Mouse (Mus musculus) erythroblast, embryonic 14.5 days (primary cell): Measurements from ENCODE around the gene Gins2. TPM values are rescaled to one million over a fixed set of nuclear protein-coding genes. Genes with fewer than 3 reads are reported as not detected.
A peak's percentile ranks its signal among the peaks of the same experiment; 100 is the strongest.

ENCODE experiments used
- H3K27me3 ChIP-seq: 2 replicates; pipeline ENCODE4 v1.6.1; 2012; ENCODE audit warnings: inconsistent platforms; ENCODE audit not compliant: control insufficient read depth
- H3K36me3 ChIP-seq: 2 replicates; pipeline ENCODE4 v1.6.1; 2012; ENCODE audit warnings: mild to moderate bottlenecking, inconsistent platforms; ENCODE audit not compliant: control insufficient read depth
- H3K4me1 ChIP-seq: 2 replicates; pipeline ENCODE4 v1.6.1; 2012; ENCODE audit warnings: inconsistent platforms; ENCODE audit not compliant: control insufficient read depth
- H3K4me3 ChIP-seq: replicated peaks from 2 replicates; pipeline ENCODE3; 2012; ENCODE audit warnings: moderate library complexity, mild to moderate bottlenecking, inconsistent platforms
- H3K9me3 ChIP-seq: 2 replicates; pipeline ENCODE4 v1.6.1; 2012; ENCODE audit warnings: low read length, inconsistent platforms, mixed read lengths; ENCODE audit not compliant: control insufficient read depth
- GATA1 ChIP-seq: IDR thresholded peaks from 2 replicates; pipeline ENCODE4 v1.6.1; 2012; ENCODE audit warnings: low read length, inconsistent platforms, mixed read lengths
- TAL1 ChIP-seq: IDR thresholded peaks from 3 replicates; pipeline ENCODE4 v1.6.1; 2012; ENCODE audit warnings: low read length, inconsistent platforms, mixed read lengths
- polyA plus RNA-seq: library from polyadenylated mRNA; stranded (reverse); fragments of >175 nt; gene quantifications from 2 replicates; pipeline ENCODE4 v1.2.3, GENCODE M21; 2012

The Gins2 gene
- 8.6 and 17.1 TPM in 2 replicates for polyA plus RNA-seq

DNA sequence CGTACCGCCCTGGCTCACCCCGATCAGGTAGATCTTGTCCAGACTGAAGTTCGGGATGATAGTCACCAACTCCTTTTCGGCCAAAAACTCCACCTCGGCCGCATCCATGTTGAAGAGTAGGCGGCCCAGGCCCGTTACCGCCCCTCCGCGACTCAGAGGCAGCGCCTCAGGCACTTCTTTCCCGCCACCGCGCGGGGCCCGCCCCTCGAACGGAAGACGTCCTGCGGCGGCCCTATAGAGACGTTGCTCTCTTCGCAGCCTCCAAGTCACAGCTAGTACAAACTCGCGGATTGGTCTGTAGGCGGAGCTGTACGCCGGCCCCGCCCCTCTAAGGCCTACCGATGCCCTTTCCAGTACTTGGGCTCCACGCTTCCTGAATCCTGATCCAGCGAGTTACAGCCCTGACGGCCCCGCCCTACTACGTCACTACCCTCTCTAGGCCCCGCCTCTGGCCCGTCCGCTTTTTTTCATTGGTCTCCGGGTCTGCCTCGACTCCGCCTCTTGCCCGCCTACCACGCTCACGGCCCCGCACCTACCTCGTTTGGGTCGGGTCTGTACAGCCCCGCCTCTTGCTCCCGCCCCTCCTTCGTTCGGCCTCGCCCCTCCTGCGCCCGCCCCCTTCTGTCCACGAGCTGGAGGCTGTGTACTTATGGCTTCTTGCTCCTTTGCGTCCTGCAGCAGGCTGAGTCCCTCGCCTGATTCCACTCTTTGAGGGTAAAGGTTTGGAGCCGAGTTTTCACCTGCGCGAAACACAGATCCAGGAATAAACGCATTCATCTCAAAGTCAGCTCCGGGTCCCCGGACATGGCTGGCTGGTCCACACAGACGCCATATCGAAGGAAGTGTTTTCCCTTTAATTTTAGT is at the start of gene Gins2:
Gins2 (minus strand) TSS at position 397 of the 864 bp plus-strand sequence.
- Histone ChIP-seq H3K4me1 (peaks cover 43% of the 10 kb centered on the region), H3K4me3 (peak within 1 kb of the TSS; percentile 97), H3K36me3 (peaks cover 35% of the 10 kb centered on the region), H3K27me3 (no peaks in the 10 kb centered on the region; the same call in 1 of the 2 replicates), H3K9me3 (no peaks in the 10 kb centered on the region)
- TF ChIP-seq GATA1 (no peak), TAL1 (no peak)

DNA sequence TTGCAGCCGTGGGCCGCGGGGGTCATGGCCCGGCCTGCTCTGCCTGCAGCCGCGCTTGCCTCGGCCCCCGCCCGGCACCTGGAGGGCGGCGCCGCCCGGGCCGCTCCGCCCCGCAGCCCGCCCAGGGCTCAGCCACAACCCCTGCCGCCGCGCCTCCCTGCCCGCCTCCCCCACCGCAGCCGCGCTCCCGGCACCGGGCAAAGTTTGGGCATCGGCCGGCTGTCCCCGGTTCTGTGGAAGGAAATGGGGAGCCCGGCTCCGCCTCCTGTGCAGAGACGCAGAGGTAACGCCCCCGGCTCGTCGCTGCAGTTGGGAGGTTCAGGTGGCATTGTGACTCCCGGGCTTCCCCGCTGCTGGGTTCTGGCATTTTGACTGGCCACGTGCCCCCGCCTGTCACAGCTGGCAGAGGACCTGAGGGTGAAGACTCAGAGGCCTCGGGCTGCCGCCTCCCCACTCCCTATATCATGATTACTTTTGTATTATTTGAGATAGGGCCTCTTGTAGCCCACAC is 45.3 kb upstream of the Gins2 start:
- peaks cover 11% of the 10 kb centered on the region for H3K4me1 ChIP-seq
- peaks cover 61% of the 10 kb centered on the region for H3K27me3 ChIP-seq
- TF ChIP-seq TAL1, result no peak
- no peak for TF ChIP-seq GATA1
- H3K36me3 ChIP-seq, result no peaks in the 10 kb centered on the region
- peak overlapping the region; percentile 46 for H3K4me3 ChIP-seq
- H3K9me3 ChIP-seq, result peaks cover 7% of the 10 kb centered on the region

DNA sequence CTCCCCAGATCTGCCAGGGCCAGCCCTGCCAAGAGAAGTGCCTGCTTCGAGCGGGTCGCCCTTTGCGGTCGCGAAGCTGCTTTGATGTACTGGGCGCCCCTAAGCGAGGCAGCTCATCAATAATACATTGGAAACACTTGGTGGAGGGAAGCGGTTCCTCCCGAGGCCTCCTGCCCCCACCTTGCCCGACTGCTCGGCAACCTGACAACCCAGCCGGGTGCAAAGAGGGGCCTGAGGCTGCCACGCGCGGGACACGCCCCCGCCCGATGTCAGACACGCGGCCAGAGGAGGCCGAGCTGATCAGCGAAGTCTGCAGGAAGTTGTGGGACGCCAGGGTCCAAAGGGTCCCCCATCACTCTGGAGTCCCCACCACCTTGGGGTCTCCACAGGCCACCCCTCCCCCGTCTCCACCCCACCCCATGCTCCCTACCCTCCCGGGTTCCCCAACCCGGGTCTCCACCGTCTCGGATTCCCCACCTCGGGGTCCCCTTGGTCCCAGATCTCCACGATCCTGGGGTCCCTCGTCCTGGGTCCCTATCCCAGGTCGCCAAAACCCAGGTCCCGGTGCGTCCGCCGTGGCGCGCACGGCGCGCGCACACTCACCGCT is 44.7 kb upstream of the Gins2 start:
- Histone ChIP-seq H3K27me3 (peaks cover 61% of the 10 kb centered on the region), H3K4me1 (peaks cover 11% of the 10 kb centered on the region), H3K9me3 (peaks cover 7% of the 10 kb centered on the region), H3K4me3 (peak overlapping the region; percentile 46), H3K36me3 (no peaks in the 10 kb centered on the region)
- TF ChIP-seq TAL1 (no peak), GATA1 (no peak)

DNA sequence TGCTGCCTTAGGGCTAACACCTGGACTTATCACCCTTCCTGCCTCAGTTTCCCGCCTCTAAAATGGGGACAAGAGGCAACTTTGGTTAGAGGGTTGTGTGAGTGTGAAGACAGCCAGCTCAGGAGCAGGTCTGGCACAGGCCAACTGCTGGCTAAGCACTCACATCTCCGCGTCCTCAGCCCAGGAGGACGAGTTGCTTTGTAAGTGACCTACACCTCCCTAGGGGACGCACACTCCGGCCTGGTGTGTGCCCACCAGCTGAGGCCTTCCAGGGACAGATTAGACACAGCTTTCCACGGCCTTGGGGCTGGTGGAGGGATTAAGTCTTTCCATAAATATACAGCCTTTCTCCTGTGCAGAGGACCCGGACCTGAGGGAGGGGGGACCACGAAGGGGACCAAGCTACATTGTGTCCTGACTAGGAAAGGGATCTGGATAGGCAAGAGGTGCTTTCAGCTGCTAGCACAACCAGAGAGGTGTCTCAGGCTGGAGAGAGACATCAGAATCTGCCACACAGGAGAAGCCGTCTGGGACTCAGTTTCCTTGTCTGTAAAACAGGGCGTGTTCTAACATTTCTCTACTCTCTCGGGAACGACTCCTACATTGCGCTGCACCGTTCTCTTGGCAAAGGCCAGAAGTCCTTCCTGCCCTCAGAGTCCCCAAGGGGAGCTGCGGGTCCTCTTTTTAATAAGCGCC is 44.0 kb upstream of the Gins2 start:
- peaks cover 11% of the 10 kb centered on the region for H3K4me1 ChIP-seq

DNA sequence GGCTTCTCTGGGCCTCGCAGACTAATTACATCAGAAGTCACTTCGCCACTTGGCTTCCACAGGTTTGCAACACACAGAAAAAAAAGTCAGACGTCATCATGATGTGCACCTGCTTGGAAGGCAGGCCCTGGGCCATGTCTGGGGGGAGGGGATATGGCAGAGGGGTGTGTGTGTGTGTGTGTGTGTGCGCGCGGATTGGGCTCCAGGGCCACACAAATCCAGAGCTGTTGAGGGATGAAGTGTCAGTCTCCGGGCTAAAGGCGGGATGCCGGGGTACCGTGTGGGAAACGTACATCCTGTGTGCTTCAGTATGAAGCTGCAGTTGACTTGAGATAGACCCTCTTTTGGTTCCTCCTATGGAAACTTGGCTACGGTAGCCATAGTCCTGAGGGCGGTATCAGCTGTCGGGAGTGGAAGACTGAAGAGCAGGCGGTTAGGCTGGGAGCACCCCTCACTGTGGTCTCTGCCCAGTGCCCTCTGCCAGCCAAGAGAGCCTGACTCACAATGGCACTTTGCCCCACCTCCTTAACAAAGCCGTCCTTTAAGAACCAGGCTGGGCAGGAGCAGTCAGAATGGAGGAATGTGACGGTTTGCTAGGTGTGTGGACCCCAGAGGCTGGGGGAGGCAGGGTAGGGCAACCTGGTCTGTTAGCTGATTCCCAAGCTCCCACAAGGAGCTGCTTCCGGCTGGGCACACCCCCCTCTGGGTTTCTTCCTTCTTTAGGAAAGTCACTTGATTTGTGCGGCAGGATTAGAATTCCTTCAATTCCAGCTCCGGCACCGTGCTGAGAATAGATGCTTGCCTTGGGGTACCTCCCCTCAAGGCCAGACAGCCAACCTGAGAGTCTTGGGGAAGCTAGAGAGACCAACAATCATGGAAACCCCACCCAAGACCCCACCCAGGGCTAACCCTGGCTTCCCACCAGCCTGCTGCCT is 42.6 kb upstream of the Gins2 start:
- H3K4me3 ChIP-seq, result no peak overlapping the region
- no peaks in the 10 kb centered on the region for H3K36me3 ChIP-seq
- H3K27me3 ChIP-seq, result peaks cover 55% of the 10 kb centered on the region
- peaks cover 7% of the 10 kb centered on the region for H3K9me3 ChIP-seq
- TF ChIP-seq GATA1 (no peak), TAL1 (no peak)
- peaks cover 11% of the 10 kb centered on the region for H3K4me1 ChIP-seq

More for the DNA sequence above, 44.0 kb upstream of the Gins2 start:
- Histone ChIP-seq H3K27me3 (peaks cover 61% of the 10 kb centered on the region), H3K9me3 (peaks cover 7% of the 10 kb centered on the region), H3K36me3 (no peaks in the 10 kb centered on the region), H3K4me3 (no peak overlapping the region)
- TF ChIP-seq TAL1, result no peak

DNA sequence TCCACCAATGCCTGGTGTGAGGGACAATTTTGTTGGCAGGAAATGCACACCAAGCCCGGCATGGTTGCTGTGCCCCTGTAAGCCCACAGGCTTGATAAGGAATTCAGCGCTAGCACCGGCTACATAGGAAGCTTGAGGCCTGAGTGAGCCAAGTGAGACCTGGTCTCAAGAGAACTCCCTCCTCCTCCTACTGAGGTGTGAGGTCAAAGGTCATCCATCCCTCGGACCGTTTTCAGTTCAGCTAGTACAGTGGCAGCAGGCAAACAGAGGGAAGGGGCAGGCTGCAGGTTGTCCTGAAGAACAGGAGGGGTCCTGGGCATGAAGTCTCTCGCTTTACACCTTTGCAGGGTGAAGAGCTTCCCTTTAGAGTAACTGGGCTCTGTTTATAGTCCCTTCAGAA is 41.7 kb upstream of the Gins2 start:
- peaks cover 7% of the 10 kb centered on the region for H3K9me3 ChIP-seq
- H3K4me1 ChIP-seq, result peaks cover 11% of the 10 kb centered on the region
- H3K36me3 ChIP-seq, result no peaks in the 10 kb centered on the region
- H3K4me3 ChIP-seq, result no peak overlapping the region
- TF ChIP-seq GATA1 (no peak), TAL1 (no peak)
- H3K27me3 ChIP-seq, result peaks cover 47% of the 10 kb centered on the region

DNA sequence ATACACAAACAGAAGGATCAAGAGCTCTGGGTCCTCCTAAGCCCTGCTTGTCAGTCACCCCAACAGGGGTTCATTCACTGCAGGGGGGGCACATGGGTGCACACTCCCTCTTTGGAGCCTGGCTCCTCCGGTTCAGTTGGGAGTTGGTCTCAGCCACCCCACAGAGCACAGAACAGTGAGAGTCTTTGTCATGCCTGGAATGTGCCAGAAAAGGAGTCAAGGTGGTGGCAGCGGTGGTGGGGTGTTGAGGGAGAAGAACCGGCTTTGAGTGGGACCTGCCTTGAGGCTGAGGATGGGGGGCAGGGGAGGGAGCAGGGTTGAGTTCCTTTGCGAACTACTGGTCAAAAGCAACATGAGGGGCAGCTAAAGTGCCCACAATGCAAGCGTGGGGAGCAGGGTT is 40.9 kb upstream of the Gins2 start:
- Histone ChIP-seq H3K4me3 (no peak overlapping the region), H3K27me3 (peaks cover 40% of the 10 kb centered on the region)
- TF ChIP-seq GATA1 (no peak), TAL1 (no peak)

DNA sequence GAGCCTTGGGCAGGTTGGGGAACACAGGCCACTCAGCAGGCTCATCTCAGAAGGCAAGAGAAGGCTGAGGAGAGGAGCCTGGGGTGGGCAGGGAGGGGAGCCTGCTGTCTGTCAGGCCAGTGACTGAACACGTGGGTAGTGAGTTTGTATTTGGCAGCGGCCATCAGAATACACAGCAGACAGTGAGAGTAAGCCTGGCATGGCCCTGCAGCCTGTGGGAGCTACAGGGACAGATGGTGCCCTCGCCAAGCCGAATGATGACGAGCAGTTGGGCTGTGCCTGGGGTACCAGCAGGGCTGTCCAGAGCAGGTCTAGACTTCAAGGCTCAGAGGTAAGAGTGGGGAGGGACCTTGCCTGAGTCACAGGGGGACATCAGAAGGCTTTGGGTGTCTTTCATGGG is 38.2 kb upstream of the Gins2 start:
- no peak for TF ChIP-seq TAL1
- TF ChIP-seq GATA1, result no peak
- H3K4me1 ChIP-seq, result peaks cover 4% of the 10 kb centered on the region
- H3K4me3 ChIP-seq, result no peak overlapping the region
- H3K27me3 ChIP-seq, result peaks cover 13% of the 10 kb centered on the region
- peaks cover 3% of the 10 kb centered on the region for H3K9me3 ChIP-seq
- H3K36me3 ChIP-seq, result no peaks in the 10 kb centered on the region

More for the DNA sequence above, 40.9 kb upstream of the Gins2 start:
- Histone ChIP-seq H3K9me3 (peaks cover 10% of the 10 kb centered on the region), H3K36me3 (no peaks in the 10 kb centered on the region), H3K4me1 (peaks cover 11% of the 10 kb centered on the region)
